Mouse (Mus musculus) heart, embryonic 12.5 days (tissue): ENCODE measurements around the gene Zfp292. TPM values are rescaled to one million over a fixed set of nuclear protein-coding genes. Genes with fewer than 3 reads are reported as not detected.
A peak's percentile ranks its signal among the peaks of the same experiment; 100 is the strongest.

ENCODE experiments used
- ATAC-seq: fragments of 200-750 bp; cut with Nextera tagmentation; 2 replicates; pipeline ENCODE4 v1.8.0; 2017; ENCODE audit warnings: moderate TSS enrichment, moderate library complexity; ENCODE audit not compliant: insufficient number of reproducible peaks, low FRiP score
- H3K27ac ChIP-seq: fragments of 300-500 bp; sonication (generic); 2 replicates; pipeline ENCODE4 v1.5.1; 2016; ENCODE audit warnings: mild to moderate bottlenecking, moderate library complexity; ENCODE audit not compliant: poor library complexity, severe bottlenecking
- H3K27me3 ChIP-seq: fragments of 300-500 bp; sonication (generic); replicated peaks from 2 replicates; pipeline ENCODE4 v1.6.1; 2016; ENCODE audit warnings: mild to moderate bottlenecking, moderate library complexity
- H3K36me3 ChIP-seq: fragments of 300-500 bp; sonication (generic); 2 replicates; pipeline ENCODE4 v1.6.1; 2016; ENCODE audit warnings: mild to moderate bottlenecking, moderate library complexity
- H3K4me1 ChIP-seq: fragments of 300-500 bp; sonication (generic); replicated peaks from 2 replicates; pipeline ENCODE4 v1.6.1; 2016; ENCODE audit warnings: mild to moderate bottlenecking
- H3K4me2 ChIP-seq: fragments of 300-500 bp; sonication (generic); 2 replicates; pipeline ENCODE4 v1.6.1; 2016; ENCODE audit warnings: mild to moderate bottlenecking, moderate library complexity
- H3K4me3 ChIP-seq: fragments of 300-500 bp; sonication (generic); 2 replicates; pipeline ENCODE4 v1.5.1; 2016; ENCODE audit warnings: mild to moderate bottlenecking
- H3K9ac ChIP-seq: fragments of 300-500 bp; sonication (generic); 2 replicates; pipeline ENCODE4 v1.6.1; 2016; ENCODE audit warnings: mild to moderate bottlenecking, moderate library complexity
- H3K9me3 ChIP-seq: fragments of 300-500 bp; sonication (generic); replicated peaks from 2 replicates; pipeline ENCODE4 v1.6.1; 2016; ENCODE audit warnings: mild to moderate bottlenecking, moderate library complexity
- WGBS: fragments of 180-500 bp; shearing (Covaris S2); methylation state at CpG from one replicate; pipeline ENCODE4 v1.1.7; 2016; 5-methylcytosine and 5-hydroxymethylcytosine counted together
- polyA plus RNA-seq: library from polyadenylated mRNA; unstranded; fragments of >200 nt; fragmentation: Nextera tagmentation; extraction: Ambion mirVana; gene quantifications from 2 replicates; pipeline ENCODE4 v1.2.1, GENCODE M21; 2016

The Zfp292 gene
- polyA plus RNA-seq, 1 experiment from 2014 or later = 18.6 TPM

DNA sequence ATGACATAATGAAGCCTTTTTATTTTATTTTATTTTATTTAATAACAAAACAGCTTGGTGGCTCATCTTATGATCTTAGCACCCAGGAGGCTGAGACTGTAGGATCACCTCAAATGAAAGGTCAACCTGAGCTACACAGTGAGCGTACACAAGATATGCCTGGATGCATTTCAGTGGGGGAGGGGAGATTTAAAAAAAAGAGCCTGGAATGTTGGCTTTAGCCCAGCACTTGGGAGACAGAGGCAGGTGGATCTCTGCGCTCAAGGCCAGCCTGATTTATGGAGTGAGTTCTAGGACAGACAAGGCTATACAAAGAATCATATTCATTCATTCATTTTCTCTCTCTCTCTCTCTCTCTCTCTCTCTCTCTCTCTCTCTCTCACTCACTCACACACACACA is 32.6 kb downstream of the Zfp292 start:
- 92% methylated on average over 2 of the region's 2 CpGs for WGBS
- no peak overlapping the region for H3K4me2 ChIP-seq
- peaks cover 21% of the 10 kb centered on the region for H3K36me3 ChIP-seq
- H3K4me1 ChIP-seq = 0 out of 2 replicates have a peak, but pooled peaks cover 3% of the 10 kb centered on the region
- no peak for ATAC-seq
- no peaks in the 10 kb centered on the region for H3K27me3 ChIP-seq
- peaks cover 8% of the 10 kb centered on the region for H3K9me3 ChIP-seq
- H3K9ac ChIP-seq = no peak overlapping the region
- H3K4me3 ChIP-seq = no peak overlapping the region
- no peak overlapping the region for H3K27ac ChIP-seq

DNA sequence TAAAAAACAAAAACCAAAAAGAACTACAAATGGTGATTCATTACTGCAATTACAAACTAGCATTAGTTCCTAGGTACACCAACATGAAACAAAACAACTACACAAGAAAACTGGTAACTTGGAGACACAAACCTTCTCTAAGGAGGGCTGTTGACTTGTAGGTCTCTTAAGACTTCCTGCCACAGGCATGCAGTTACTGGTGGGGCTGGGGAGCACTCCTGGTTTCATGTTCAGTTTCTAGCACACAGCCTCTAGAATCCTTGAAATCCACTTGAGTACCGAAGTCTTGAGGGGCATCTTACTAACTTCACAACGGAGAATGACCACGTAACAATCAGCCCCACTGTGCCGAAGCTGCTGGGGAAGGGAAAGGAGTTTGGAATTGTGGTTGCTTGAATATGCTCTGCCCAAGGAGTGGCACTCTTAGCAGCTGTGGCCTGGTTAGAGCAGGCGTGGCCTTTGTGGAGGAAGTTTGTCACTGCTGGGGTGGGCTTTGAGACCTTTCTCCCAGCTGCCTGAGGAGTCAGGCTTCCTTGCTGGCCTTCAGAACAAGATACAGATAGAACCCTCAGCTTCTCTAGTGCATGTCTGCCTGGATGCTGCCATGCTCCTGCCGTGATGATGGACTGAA is 35.0 kb downstream of the Zfp292 start:
- 89% methylated on average over 6 of the region's 6 CpGs for WGBS
- H3K27ac ChIP-seq = no peak overlapping the region
- H3K4me3 ChIP-seq = no peak overlapping the region
- peaks cover 4% of the 10 kb centered on the region; the same call in 1 of the 2 replicates for H3K9me3 ChIP-seq
- H3K36me3 ChIP-seq = peaks cover 11% of the 10 kb centered on the region
- H3K27me3 ChIP-seq = no peaks in the 10 kb centered on the region
- H3K4me2 ChIP-seq = no peak overlapping the region
- no peak overlapping the region for H3K9ac ChIP-seq
- peaks cover 12% of the 10 kb centered on the region for H3K4me1 ChIP-seq
- ATAC-seq = no peak

DNA sequence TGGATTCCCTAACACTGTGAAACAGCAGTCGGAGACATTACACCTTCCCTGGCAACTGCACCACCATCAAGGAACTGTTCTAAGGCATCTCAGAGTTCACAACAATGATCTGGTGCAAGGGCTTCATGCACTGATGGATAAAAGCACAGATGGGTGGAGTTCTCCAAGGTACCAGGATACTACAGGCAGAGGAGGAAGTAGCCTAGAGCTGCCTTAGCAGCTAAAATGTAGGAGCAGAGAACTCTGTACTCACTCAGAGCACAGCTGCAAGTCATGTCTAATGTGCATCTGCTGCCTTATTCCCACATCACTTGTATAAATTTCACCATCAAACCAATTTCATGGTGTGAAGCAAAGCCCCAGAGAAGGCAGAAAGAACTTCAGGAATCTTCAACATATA is 38.9 kb downstream of the Zfp292 start:
- Histone ChIP-seq H3K27me3 (no peaks in the 10 kb centered on the region), H3K9me3 (no peaks in the 10 kb centered on the region), H3K4me3 (no peak overlapping the region), H3K27ac (no peak overlapping the region), H3K36me3 (0 out of 2 replicates have a peak, but pooled peaks cover 3% of the 10 kb centered on the region), H3K4me1 (peaks cover 18% of the 10 kb centered on the region), H3K4me2 (no peak overlapping the region), H3K9ac (no peak overlapping the region)
- ATAC-seq = no peak
- 90% methylated on average over 1 of the region's 1 CpGs for WGBS

DNA sequence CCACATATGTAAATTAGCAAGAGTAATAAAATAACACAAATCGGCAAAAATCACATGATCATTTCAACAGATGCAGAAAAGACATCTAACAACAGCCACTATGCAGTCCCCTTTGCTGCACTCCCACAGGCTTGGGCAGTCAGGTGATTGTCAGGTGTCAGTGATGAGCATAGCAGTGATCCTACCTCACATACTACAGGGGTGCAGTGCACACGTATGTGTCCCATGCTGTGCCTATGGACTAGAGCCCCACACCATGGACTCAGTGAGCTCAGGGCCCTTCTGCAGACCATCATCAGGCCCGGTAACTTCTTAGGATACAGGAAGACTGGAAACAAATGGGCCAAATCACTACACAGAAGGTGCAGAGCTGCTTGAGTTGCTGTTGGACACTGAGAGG is 39.9 kb downstream of the Zfp292 start:
- ATAC-seq = peak; percentile 15; the same call in 1 of the 2 replicates
- 85% methylated on average over 3 of the region's 3 CpGs for WGBS

DNA sequence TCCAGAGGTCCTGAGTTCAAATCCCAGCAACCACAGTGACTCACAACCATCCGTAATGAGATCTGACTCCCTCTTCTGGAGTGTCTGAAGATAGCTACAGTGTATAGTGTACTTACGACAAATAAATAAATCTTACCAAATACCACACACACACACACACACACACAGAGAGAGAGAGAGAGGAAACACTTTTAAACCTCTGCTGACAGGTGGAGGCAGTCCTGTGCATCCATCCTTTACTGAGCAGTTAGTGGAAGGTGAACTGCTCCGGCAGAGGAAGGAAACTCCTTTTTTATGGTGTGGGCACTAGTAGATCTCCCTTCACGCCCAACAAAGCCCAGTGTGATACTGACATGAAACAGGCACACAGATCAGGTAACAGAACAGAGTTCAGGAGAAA is 51.3 kb downstream of the Zfp292 start:
- ATAC-seq = no peak
- Histone ChIP-seq H3K9me3 (no peaks in the 10 kb centered on the region), H3K9ac (no peak overlapping the region), H3K36me3 (peaks cover 29% of the 10 kb centered on the region), H3K27ac (no peak overlapping the region), H3K4me1 (no peaks in the 10 kb centered on the region), H3K27me3 (no peaks in the 10 kb centered on the region), H3K4me2 (no peak overlapping the region), H3K4me3 (no peak overlapping the region)
- 81% methylated on average over 4 of the region's 4 CpGs for WGBS

More for the DNA sequence above, 39.9 kb downstream of the Zfp292 start:
- H3K27me3 ChIP-seq = no peaks in the 10 kb centered on the region
- H3K4me2 ChIP-seq = no peak overlapping the region
- H3K4me1 ChIP-seq = peaks cover 18% of the 10 kb centered on the region
- peaks cover 8% of the 10 kb centered on the region for H3K36me3 ChIP-seq
- no peak overlapping the region for H3K4me3 ChIP-seq
- no peak overlapping the region for H3K9ac ChIP-seq
- no peak overlapping the region for H3K27ac ChIP-seq
- no peaks in the 10 kb centered on the region for H3K9me3 ChIP-seq

DNA sequence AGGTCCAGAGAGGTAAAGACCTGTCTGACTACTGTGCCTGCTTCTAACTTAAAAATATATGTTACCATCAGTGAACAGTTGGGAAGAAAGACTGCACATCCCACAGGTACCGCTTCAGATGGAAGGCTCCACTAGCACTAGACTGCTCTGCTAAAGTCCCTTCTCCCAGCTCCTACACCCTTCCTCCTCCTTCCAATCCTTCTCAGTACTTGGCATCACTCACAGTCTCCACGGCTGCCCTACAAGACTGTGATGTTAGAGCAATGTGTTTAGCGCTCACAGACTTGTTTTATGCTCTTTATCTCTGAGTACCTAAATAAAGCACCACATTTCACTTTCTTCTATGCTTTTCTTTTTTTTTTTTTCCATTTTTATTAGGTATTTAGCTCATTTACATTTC is 53.3 kb downstream of the Zfp292 start:
- WGBS = 91% methylated on average over 3 of the region's 3 CpGs
- H3K4me3 ChIP-seq = no peak overlapping the region
- no peak for ATAC-seq
- no peaks in the 10 kb centered on the region for H3K27me3 ChIP-seq
- peaks cover 18% of the 10 kb centered on the region for H3K36me3 ChIP-seq
- no peak overlapping the region for H3K27ac ChIP-seq
- H3K4me1 ChIP-seq = no peaks in the 10 kb centered on the region
- H3K9ac ChIP-seq = no peak overlapping the region
- no peak overlapping the region for H3K4me2 ChIP-seq
- H3K9me3 ChIP-seq = no peaks in the 10 kb centered on the region

DNA sequence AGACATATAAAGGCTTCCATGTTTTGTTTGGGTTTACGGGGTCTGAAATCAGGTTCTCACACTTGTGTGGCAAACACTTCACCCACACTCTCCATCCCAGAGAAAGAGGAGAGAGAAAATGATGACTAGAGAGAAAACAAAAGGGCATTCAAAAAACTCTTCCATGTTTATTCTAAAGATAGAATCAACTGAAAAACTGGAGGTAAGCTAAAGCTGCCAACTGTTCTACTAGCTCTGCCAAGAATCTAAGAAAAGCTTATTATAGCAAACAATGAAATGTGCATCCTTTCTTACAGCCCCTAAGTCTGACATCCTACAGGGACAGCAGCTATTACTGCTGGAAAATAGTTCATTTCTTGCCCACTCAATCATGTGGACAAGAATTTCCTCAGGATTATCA is 58.9 kb downstream of the Zfp292 start:
- Histone ChIP-seq H3K36me3 (peaks cover 15% of the 10 kb centered on the region), H3K4me3 (no peak overlapping the region), H3K27me3 (no peaks in the 10 kb centered on the region), H3K9me3 (no peaks in the 10 kb centered on the region), H3K4me1 (no peaks in the 10 kb centered on the region), H3K27ac (no peak overlapping the region), H3K9ac (no peak overlapping the region), H3K4me2 (no peak overlapping the region)
- ATAC-seq = no peak
- WGBS = 100% methylated on average over 1 of the region's 1 CpGs

DNA sequence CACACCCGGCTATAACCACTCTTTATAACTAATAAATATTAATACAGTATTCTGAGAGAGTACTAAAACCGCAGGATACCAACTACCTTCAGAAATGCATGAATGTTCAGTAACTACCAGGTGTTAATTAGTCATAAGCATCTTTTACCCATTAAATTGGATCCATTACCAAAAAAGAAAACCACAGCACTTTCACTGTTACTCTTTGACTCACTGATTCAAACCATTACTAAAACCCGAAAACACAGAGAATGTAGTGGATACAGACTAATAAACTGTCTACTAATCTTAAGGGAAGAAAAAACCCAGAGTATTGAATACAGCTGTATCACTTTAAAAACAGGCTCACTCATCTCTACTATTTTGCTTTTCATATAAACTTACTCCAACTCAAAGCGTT is 62.9 kb downstream of the Zfp292 start:
- no peak for ATAC-seq
- Histone ChIP-seq H3K27ac (no peak overlapping the region), H3K36me3 (peaks cover 45% of the 10 kb centered on the region), H3K9ac (no peak overlapping the region), H3K4me2 (no peak overlapping the region), H3K9me3 (no peaks in the 10 kb centered on the region), H3K4me1 (no peaks in the 10 kb centered on the region), H3K27me3 (no peaks in the 10 kb centered on the region), H3K4me3 (no peak overlapping the region)
- WGBS = 92% methylated on average over 4 of the region's 4 CpGs

DNA sequence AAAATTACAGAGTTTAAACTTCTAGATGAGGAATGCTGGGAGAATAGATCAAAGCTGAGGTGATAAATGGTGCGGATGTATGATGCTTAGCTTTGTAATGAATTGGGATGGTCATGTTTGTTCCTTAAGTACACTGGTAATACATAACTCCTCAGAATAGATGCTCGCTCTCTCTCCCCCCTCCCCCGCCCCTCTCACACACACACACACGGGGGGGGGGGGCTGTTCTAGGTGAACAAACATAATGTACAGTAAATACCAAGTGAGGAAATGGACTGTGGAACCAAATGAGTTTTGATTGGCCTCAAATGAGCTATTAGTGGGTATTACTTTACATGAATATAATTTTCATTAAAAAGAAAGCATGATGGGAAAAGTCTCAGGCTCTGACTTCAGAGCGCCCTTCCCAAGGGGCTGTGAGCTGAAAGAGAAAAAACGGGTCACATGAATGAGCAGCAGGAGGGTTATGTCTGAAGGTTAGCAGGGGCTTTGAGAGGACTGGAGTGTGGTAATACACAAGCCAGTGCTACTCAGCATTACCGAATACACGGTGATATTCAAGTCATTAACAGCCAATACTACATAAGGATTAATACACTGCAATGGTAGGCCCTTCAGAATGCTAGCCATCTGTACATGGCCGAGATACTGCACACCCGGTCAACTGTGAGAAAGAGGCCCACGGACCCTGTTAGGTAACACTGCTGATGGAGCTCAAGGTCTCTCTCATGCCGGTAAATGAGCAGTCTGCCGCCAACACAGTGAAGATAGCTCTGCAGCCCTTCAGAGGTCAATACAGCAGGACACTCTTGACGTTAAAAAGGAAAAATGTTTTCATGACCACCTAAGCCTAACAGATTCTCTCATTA is 81.4 kb downstream of the Zfp292 start:
- 81% methylated on average over 14 of the region's 14 CpGs for WGBS
- Histone ChIP-seq H3K36me3 (peaks cover 14% of the 10 kb centered on the region), H3K27ac (no peak overlapping the region), H3K4me3 (no peak overlapping the region), H3K9ac (no peak overlapping the region), H3K4me1 (no peaks in the 10 kb centered on the region), H3K27me3 (no peaks in the 10 kb centered on the region), H3K4me2 (no peak overlapping the region), H3K9me3 (no peaks in the 10 kb centered on the region)
- ATAC-seq = no peak

DNA sequence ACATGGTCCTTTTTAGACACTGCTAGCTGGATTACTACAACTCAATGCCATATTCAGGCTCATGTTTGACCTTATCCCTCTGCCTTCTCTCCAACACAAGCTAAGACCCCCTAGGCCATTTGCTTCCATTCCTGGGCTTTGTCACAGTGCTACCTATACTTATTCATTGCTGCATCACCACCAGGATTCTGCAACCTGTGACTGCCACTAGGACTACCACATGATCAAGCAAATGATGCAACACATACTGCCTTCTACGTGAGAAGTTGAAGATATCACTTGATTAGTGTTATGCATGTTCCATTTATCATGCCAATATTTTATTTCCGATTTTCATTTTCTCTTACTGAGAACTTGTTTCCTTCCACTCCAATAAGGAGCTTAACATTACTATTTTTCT is 84.8 kb downstream of the Zfp292 start:
- ATAC-seq = no peak
- Histone ChIP-seq H3K4me1 (no peaks in the 10 kb centered on the region), H3K4me2 (no peak overlapping the region), H3K9me3 (no peaks in the 10 kb centered on the region), H3K27ac (no peak overlapping the region), H3K9ac (no peak overlapping the region), H3K36me3 (no peaks in the 10 kb centered on the region; the same call in 1 of the 2 replicates), H3K27me3 (no peaks in the 10 kb centered on the region), H3K4me3 (no peak overlapping the region)
- WGBS = 85% methylated on average over 2 of the region's 2 CpGs

DNA sequence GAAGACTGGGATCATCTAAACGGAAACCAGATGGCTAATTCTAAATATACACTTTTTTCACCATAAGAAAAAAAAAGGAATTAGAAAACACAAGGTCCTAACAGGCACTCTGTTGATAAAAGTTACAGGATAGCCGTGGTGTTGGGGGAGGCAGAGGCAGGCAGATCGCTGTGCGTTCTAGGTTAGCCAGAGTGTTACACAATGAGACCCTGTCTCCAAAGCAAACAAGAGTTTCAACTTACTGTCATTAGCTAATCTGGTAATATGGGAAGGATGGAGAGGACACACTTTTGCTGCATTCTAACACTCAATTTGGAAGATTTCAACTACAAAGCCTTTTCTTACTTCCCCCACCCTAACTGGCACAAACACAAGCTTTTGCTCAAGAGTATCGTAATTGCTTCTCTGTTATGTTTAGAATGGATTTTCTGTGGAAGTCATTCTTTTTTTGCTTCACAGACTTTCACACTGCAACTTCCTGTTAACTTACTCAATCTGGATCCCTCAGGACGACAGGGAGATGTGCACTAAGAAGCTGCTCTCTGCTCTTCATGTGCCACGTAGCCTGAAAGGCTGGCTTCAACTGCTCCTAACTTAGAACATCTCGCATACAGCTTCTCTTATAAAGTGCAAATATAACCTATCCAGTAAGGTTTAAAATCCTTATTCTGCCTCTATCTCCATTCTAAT is 85.3 kb downstream of the Zfp292 start:
- no peak overlapping the region for H3K27ac ChIP-seq
- H3K27me3 ChIP-seq = no peaks in the 10 kb centered on the region
- no peaks in the 10 kb centered on the region for H3K9me3 ChIP-seq
- H3K4me1 ChIP-seq = no peaks in the 10 kb centered on the region
- no peak overlapping the region for H3K4me2 ChIP-seq
- no peak overlapping the region for H3K4me3 ChIP-seq
- no peaks in the 10 kb centered on the region for H3K36me3 ChIP-seq
- H3K9ac ChIP-seq = no peak overlapping the region
- 72% methylated on average over 8 of the region's 8 CpGs for WGBS
- ATAC-seq = no peak
